Comparison of ENCODE assay signal across 13 mouse cellular contexts in the genomic region with DNA sequence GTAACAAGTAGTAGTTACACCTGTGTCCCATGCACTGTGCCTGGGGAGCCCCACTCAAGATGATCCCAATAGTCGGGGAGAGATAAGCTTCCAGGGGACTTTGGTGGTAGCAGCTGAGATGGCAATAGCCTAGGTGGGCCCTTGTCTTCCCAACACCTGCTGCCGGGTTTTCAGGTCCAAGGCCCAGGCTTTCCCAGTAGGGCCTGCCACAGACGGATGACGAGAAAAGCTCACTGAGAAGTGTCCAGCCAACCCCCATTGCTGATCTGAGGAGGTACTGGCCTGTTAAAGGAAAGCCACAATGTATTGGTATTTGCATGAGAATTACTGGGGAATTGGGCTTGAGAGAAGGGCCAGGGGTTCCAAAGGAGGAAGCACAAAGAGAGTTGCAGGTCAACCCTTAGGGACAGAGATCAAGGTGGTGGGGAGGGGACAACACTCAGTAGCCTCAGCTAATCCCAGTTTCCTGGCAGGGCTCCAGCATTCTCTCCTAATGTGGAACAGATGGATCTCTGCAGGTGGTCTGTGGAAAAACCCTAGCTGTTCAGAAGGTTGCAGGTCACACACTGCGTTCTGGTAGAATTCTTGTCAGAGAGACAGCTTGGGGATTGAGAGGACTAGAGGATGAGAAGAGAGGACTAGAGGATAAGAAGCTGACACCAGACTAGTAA.
DNase-seq lines count a peak whose midpoint lies in the region; ATAC-seq lines count a peak whose summit lies in the region.
"Had no signal": no experiment of that assay in that cellular context is flagged by ENCODE, and none has a peak within 500 bp of the region (broad histone marks: within the 10 kb centered on the region; RNA-seq: fewer than 3 reads in every experiment).

No protein-coding gene starts in this region.

- no peaks in the 10 kb centered on the region for H3K36me3 ChIP-seq in midbrain, embryonic 14.5 days (ENCODE audit: control insufficient read depth, insufficient read depth, low read length)
- H3K36me3 ChIP-seq in midbrain, embryonic 16.5 days (ENCODE audit: control insufficient read depth, insufficient read depth, low read length): no peaks in the 10 kb centered on the region
- no peaks in the 10 kb centered on the region for H3K36me3 ChIP-seq in forebrain, embryonic 14.5 days (ENCODE audit: control insufficient read depth, insufficient read depth, low read length)
- H3K36me3 ChIP-seq in liver, embryonic 12.5 days: no peaks in the 10 kb centered on the region
- H3K36me3 ChIP-seq: limb, embryonic 13.5 days had no signal

- 43% methylated on average over 5 of the region's 5 CpGs for WGBS in midbrain, embryonic 14.5 days
- 35% methylated on average over 5 of the region's 5 CpGs for WGBS in midbrain, embryonic 16.5 days
- 51% methylated on average over 5 of the region's 5 CpGs for WGBS in forebrain, embryonic 14.5 days
- WGBS in liver, embryonic 12.5 days (ENCODE audit: insufficient replicate concordance): 68% methylated on average over 5 of the region's 5 CpGs

- no peaks in the 10 kb centered on the region for H3K4me1 ChIP-seq in midbrain, embryonic 14.5 days (ENCODE audit: control insufficient read depth, insufficient read depth, low read length)
- H3K4me1 ChIP-seq in midbrain, embryonic 16.5 days (ENCODE audit: control insufficient read depth, insufficient read depth, low read length): no peaks in the 10 kb centered on the region
- no peaks in the 10 kb centered on the region; the same call in 1 of the 2 replicates for H3K4me1 ChIP-seq in forebrain, embryonic 14.5 days (ENCODE audit: control insufficient read depth, insufficient read depth, low read length)
- H3K4me1 ChIP-seq in liver, embryonic 12.5 days: no peaks in the 10 kb centered on the region

- no peaks in the 10 kb centered on the region for H3K9me3 ChIP-seq in midbrain, embryonic 14.5 days (ENCODE audit: control insufficient read depth, low read length)
- no peaks in the 10 kb centered on the region for H3K9me3 ChIP-seq in midbrain, embryonic 16.5 days (replicated peaks; ENCODE audit: control insufficient read depth, low read length, poor library complexity, severe bottlenecking)
- H3K9me3 ChIP-seq in forebrain, embryonic 14.5 days (replicated peaks; ENCODE audit: control insufficient read depth, low read length): no peaks in the 10 kb centered on the region
- H3K9me3 ChIP-seq in liver, embryonic 12.5 days (replicated peaks): no peaks in the 10 kb centered on the region
- H3K9me3 ChIP-seq: limb, embryonic 13.5 days had no signal

- H3K4me3 ChIP-seq in midbrain, embryonic 14.5 days (replicated peaks; ENCODE audit: low read depth, low read length): no peak overlapping the region
- H3K4me3 ChIP-seq in midbrain, embryonic 16.5 days (ENCODE audit: low read depth, low read length): no peak overlapping the region
- no peak overlapping the region for H3K4me3 ChIP-seq in forebrain, embryonic 14.5 days (ENCODE audit: low read depth, low read length)
- H3K4me3 ChIP-seq in liver, embryonic 12.5 days: no peak overlapping the region
- H3K4me3 ChIP-seq: layer of hippocampus, adult 2 months; limb, embryonic 13.5 days had no signal

- H3K27me3 ChIP-seq in midbrain, embryonic 14.5 days (ENCODE audit: control insufficient read depth, insufficient read depth, low read length): no peaks in the 10 kb centered on the region
- no peaks in the 10 kb centered on the region for H3K27me3 ChIP-seq in midbrain, embryonic 16.5 days (ENCODE audit: control insufficient read depth, insufficient read depth, low read depth, low read length)
- H3K27me3 ChIP-seq in forebrain, embryonic 14.5 days (replicated peaks; ENCODE audit: control insufficient read depth, insufficient read depth, low read length): no peaks in the 10 kb centered on the region
- H3K27me3 ChIP-seq in liver, embryonic 12.5 days (replicated peaks): no peaks in the 10 kb centered on the region

- no peak overlapping the region for H3K27ac ChIP-seq in midbrain, embryonic 14.5 days (replicated peaks; ENCODE audit: low read depth, low read length)
- H3K27ac ChIP-seq in midbrain, embryonic 16.5 days (ENCODE audit: low read length): no peak overlapping the region
- no peak overlapping the region for H3K27ac ChIP-seq in forebrain, embryonic 14.5 days (ENCODE audit: low read depth, low read length)
- no peak overlapping the region for H3K27ac ChIP-seq in liver, embryonic 12.5 days
- H3K27ac ChIP-seq: layer of hippocampus, adult 2 months; limb, embryonic 13.5 days; stomach, postnatal 0 days had no signal

- no peak for ATAC-seq in midbrain, embryonic 14.5 days (ENCODE audit: low FRiP score, low TSS enrichment)
- ATAC-seq in midbrain, embryonic 16.5 days: no peak
- no peak for ATAC-seq in forebrain, embryonic 14.5 days
- no peak for ATAC-seq in liver, embryonic 12.5 days

- H3K9ac ChIP-seq in midbrain, embryonic 14.5 days (replicated peaks; ENCODE audit: low read length): no peak overlapping the region
- H3K9ac ChIP-seq in midbrain, embryonic 16.5 days (ENCODE audit: low read depth, low read length): no peak overlapping the region
- no peak overlapping the region for H3K9ac ChIP-seq in forebrain, embryonic 14.5 days (ENCODE audit: low read length)
- H3K9ac ChIP-seq in liver, embryonic 12.5 days: no peak overlapping the region
- H3K9ac ChIP-seq: limb, embryonic 13.5 days had no signal

- H3K4me2 ChIP-seq in midbrain, embryonic 14.5 days (ENCODE audit: low read length): no peak overlapping the region
- no peak overlapping the region for H3K4me2 ChIP-seq in midbrain, embryonic 16.5 days (ENCODE audit: low read length)
- no peak overlapping the region for H3K4me2 ChIP-seq in forebrain, embryonic 14.5 days (ENCODE audit: low read length)
- no peak overlapping the region for H3K4me2 ChIP-seq in liver, embryonic 12.5 days
- H3K4me2 ChIP-seq: limb, embryonic 13.5 days had no signal

- DNase-seq in midbrain, embryonic 14.5 days: peak; percentile 43
- peak; percentile 89 for DNase-seq in cerebellum, adult 11-12 months
- peak; percentile 60 for DNase-seq in embryo, embryonic 11 days
- DNase-seq in mesoderm, embryonic 11.5 days (ENCODE audit: low read depth, low spot score): peak; percentile 68
- no peak for DNase-seq in forebrain, embryonic 14.5 days (ENCODE audit: low spot score)
- DNase-seq in thymus, postnatal 14 days: no peak
- DNase-seq: lung, postnatal 10 days; right cerebral cortex, postnatal 14 days had no signal

Comparison
In these comparisons a context has a peak if more than half of its experiments do, and no peak if none do; other contexts are left out.
1. DNase-seq: peak in midbrain, embryonic 14.5 days (single experiment), cerebellum, adult 11-12 months (single experiment), embryo, embryonic 11 days (single experiment) and mesoderm, embryonic 11.5 days (single experiment); none in forebrain, embryonic 14.5 days (single experiment) and thymus, postnatal 14 days (single experiment).